Mouse (Mus musculus) heart, adult 9 months (tissue): ENCODE results near the gene Pex12.
"Not testable (repeated sequence)": the region's sequence is repeated elsewhere in the genome, so short reads cannot be mapped to it uniquely, and the experiment has no call there.

Experiments used
- DNase-seq, 2 experiments: peaks; one replicate each; pipeline ENCODE4 v3.0.0; 2022; ENCODE audit warnings: low spot score in 2 of 2

Gene Pex12

GRCm38 (mm10) chr11:83302526-83303251 is at the start of gene Pex12:
Gene Pex12, minus strand, starts transcription at chr11:83302586.
- peak; percentile 91 to 93 for DNase-seq

- DNase-seq: no peak
Observed at GRCm38 (mm10) chr11:83341716-83342245, 39.4 kb upstream of the Pex12 start.

GRCm38 (mm10) chr11:83339705-83340104 is 37.3 kb upstream of the Pex12 start:
- no peak for DNase-seq

- DNase-seq: no peak
Observed at GRCm38 (mm10) chr11:83335826-83336225, 33.4 kb upstream of the Pex12 start.

GRCm38 (mm10) chr11:83327427-83327826 is 25.0 kb upstream of the Pex12 start:
- peak in 1 of 2 experiments; percentile 13 for DNase-seq

GRCm38 (mm10) chr11:83326692-83327091 is 24.3 kb upstream of the Pex12 start:
- DNase-seq: not testable (repeated sequence)

GRCm38 (mm10) chr11:83319048-83319447 is 16.7 kb upstream of the Pex12 start:
- DNase-seq: no peak

- DNase-seq: no peak
Observed at GRCm38 (mm10) chr11:83312471-83312870, 10.1 kb upstream of the Pex12 start.

GRCm38 (mm10) chr11:83306700-83307253 is 4.4 kb upstream of the Pex12 start:
- DNase-seq: no peak

- no peak for DNase-seq
Observed at GRCm38 (mm10) chr11:83304485-83304884, 2.1 kb upstream of the Pex12 start.

- no peak for DNase-seq
Observed at GRCm38 (mm10) chr11:83303751-83304150, 1.4 kb upstream of the Pex12 start.

- no peak for DNase-seq
Observed at GRCm38 (mm10) chr11:83302124-83302523, 262 bp downstream of the Pex12 start.

- DNase-seq: no peak
Observed at GRCm38 (mm10) chr11:83301431-83301831, 955 bp downstream of the Pex12 start.

- DNase-seq: no peak
Observed at GRCm38 (mm10) chr11:83299724-83300123, 2.7 kb downstream of the Pex12 start.

- peak; percentile 94 to 95 for DNase-seq
Observed at GRCm38 (mm10) chr11:83298225-83299195, 3.9 kb downstream of the Pex12 start, which contains the start of gene Ap2b1. Gene Ap2b1, plus strand, starts transcription at chr11:83299024.

- no peak for DNase-seq
Observed at GRCm38 (mm10) chr11:83297816-83298215, 4.6 kb downstream of the Pex12 start.

- no peak for DNase-seq
Observed at GRCm38 (mm10) chr11:83294133-83294532, 8.3 kb downstream of the Pex12 start.

GRCm38 (mm10) chr11:83293182-83293581 is 9.2 kb downstream of the Pex12 start:
- no peak for DNase-seq

- no peak for DNase-seq
Observed at GRCm38 (mm10) chr11:83292251-83292587, 10.2 kb downstream of the Pex12 start.

GRCm38 (mm10) chr11:83291375-83292250 is 10.8 kb downstream of the Pex12 start:
- DNase-seq: peak; percentile 96 to 97

- DNase-seq: no peak
Observed at GRCm38 (mm10) chr11:83289633-83290032, 12.8 kb downstream of the Pex12 start.
